Mouse (Mus musculus) inflammation-experienced regulatory T-cells, adult 16 weeks (primary cell): ENCODE measurements around the gene Hoxc6. TPM values are rescaled to one million over a fixed set of nuclear protein-coding genes. Genes with fewer than 3 reads are reported as not detected.

ENCODE experiments used
- polyA plus RNA-seq: library from polyadenylated mRNA; unstranded; fragments of 100-300 nt; shearing (Covaris generic); gene quantifications from one replicate; pipeline ENCODE4 v1.2.1, GENCODE M21; 2017

The Hoxc6 gene
- polyA plus RNA-seq: not detected

GRCm38 (mm10) chr15:102997939-102998355, at the start of gene Hoxc6:
Hoxc6 (plus strand) TSS chr15:102998257.

DNA sequence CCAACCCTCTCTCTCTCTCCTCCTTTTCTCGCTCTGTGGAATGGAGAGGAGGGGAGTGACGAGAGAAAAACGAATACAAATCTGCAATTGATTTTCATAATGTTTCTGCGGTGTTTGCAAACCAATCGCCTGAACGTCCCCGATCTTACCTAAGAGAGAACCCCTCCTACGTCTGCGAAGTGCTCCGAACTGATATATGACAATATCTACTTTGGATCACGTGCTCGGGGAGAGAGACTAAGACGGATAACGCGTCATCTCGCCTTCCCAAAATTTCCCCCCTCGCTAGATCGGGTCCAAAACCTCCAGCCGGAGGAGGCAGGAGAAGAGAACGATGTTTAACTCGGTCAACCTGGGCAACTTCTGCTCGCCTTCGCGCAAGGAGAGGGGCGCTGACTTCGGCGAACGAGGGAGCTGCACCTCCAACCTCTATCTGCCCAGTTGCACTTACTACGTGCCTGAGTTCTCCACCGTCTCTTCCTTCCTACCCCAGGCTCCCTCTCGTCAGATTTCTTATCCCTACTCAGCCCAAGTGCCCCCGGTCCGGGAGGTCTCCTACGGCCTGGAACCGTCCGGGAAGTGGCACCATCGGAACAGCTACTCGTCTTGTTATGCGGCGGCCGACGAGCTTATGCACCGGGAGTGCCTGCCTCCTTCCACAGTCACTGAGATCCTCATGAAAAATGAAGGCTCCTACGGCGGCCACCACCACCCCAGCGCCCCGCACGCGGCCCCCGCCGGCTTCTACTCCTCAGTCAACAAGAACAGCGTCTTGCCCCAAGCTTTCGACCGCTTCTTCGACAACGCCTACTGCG, 43.7 kb upstream of the Hoxc6 start, which contains the start of gene Hoxc11:
Hoxc11 (plus strand) TSS at position 236 of the 815 bp plus-strand sequence.

DNA sequence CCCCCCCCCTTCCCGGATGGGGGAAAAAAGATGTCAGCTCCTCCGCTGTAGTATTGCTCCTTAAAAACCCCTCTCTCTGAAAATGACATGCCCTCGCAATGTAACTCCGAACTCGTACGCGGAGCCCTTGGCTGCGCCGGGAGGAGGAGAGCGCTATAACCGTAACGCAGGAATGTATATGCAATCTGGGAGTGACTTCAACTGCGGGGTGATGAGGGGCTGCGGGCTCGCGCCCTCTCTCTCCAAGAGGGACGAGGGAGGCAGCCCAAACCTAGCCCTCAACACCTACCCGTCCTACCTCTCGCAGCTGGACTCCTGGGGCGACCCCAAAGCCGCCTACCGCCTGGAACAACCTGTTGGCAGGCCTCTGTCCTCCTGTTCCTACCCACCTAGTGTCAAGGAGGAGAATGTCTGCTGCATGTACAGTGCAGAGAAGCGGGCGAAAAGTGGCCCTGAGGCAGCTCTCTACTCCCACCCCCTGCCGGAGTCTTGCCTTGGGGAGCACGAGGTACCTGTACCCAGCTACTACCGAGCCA, 31.2 kb upstream of the Hoxc6 start, which contains the start of gene Hoxc10:
Hoxc10 (plus strand) TSS at position 21 of the 536 bp plus-strand sequence.

DNA sequence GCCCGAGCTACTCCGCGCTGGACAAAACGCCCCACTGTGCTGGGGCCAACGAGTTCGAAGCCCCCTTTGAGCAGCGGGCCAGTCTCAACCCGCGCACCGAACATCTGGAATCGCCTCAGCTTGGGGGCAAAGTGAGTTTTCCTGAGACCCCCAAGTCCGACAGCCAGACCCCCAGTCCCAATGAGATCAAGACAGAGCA, 30.8 kb upstream of the Hoxc6 start, which contains the start of gene Hoxc5:
Hoxc5 (plus strand) TSS at position 132 of the 199 bp plus-strand sequence.

GRCm38 (mm10) chr15:102976171-102976570, 21.9 kb upstream of the Hoxc6 start, which contains the start of gene Hoxc9:
Hoxc9 (plus strand) TSS chr15:102976439.

DNA sequence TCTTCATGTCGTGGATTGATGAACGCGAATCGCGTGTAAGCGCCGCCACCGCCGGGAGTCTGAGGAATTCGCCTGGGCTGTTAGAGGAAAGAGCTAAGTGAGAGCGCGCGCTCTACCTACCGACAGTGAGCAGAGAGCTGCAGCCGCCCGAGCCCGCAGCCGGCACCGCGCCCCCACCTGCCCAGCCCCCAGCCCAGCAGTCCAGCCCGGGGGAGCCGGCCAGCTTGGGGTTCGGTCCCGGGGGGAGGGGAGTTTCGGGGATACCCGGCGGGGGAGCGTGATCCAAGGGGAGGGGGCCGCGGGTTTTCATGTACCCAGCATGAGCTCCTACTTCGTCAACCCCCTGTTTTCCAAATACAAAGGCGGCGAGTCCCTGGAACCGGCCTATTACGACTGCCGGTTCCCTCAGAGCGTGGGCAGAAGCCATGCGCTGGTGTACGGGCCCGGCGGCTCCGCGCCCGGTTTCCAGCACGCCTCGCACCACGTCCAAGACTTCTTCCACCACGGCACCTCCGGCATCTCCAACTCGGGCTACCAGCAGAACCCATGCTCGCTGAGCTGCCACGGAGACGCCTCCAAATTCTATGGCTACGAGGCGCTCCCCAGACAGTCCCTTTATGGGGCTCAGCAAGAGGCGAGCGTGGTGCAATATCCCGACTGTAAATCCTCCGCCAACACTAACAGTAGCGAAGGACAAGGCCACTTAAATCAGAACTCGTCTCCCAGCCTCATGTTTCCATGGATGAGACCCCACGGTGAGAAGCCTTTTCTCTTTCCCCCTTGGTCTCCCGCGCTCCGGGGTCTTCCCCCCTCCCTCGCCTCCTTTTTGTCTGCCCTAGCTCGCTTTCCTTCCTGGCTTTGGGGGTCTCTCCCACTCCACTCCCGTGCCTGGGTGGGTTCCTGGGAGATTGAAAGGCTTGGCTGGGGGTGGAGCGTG, 7.3 kb upstream of the Hoxc6 start, which contains the start of gene Hoxc8:
Hoxc8 (plus strand) TSS at position 147 of the 937 bp plus-strand sequence.

GRCm38 (mm10) chr15:103018636-103019035, 20.6 kb downstream of the Hoxc6 start, which contains the start of gene Hoxc4:
Hoxc4 (plus strand) TSS chr15:103018934.

Other genes with a start within 250 kb of the Hoxc6 start
- gene Hoxc13, start 77.2 kb upstream of the Hoxc6 start, polyA plus RNA-seq: not detected
- not detected for gene Hoxc12, start 61.5 kb upstream of the Hoxc6 start, polyA plus RNA-seq
- not detected for gene Hoxc11, start 43.8 kb upstream of the Hoxc6 start, polyA plus RNA-seq
- gene Hoxc10, start 31.5 kb upstream of the Hoxc6 start, polyA plus RNA-seq: not detected
- not detected for gene Hoxc5, start 30.8 kb upstream of the Hoxc6 start, polyA plus RNA-seq
- gene Hoxc9, start 21.8 kb upstream of the Hoxc6 start, polyA plus RNA-seq: not detected
- not detected for gene Hoxc8, start 7.7 kb upstream of the Hoxc6 start, polyA plus RNA-seq
- gene Hoxc4, start 20.7 kb downstream of the Hoxc6 start, polyA plus RNA-seq: not detected
- gene Smug1, start 168.8 kb downstream of the Hoxc6 start, polyA plus RNA-seq: 14.9 TPM
- 21.2 TPM for gene Cbx5, start 241.6 kb downstream of the Hoxc6 start, polyA plus RNA-seq
- gene Hnrnpa1, start 242.2 kb downstream of the Hoxc6 start, polyA plus RNA-seq: 148 TPM